Mouse (Mus musculus): Measurements from ENCODE around the gene Sct. TPM values are rescaled to one million over a fixed set of nuclear protein-coding genes. Genes with fewer than 3 reads are reported as not detected.
"Not testable (repeated sequence)": the region's sequence is repeated elsewhere in the genome, so short reads cannot be mapped to it uniquely, and the experiment has no call there.

The Sct gene
- total RNA-seq, 2 experiments from 2014 or later, result 0.76 TPM; not detected in 1

DNA sequence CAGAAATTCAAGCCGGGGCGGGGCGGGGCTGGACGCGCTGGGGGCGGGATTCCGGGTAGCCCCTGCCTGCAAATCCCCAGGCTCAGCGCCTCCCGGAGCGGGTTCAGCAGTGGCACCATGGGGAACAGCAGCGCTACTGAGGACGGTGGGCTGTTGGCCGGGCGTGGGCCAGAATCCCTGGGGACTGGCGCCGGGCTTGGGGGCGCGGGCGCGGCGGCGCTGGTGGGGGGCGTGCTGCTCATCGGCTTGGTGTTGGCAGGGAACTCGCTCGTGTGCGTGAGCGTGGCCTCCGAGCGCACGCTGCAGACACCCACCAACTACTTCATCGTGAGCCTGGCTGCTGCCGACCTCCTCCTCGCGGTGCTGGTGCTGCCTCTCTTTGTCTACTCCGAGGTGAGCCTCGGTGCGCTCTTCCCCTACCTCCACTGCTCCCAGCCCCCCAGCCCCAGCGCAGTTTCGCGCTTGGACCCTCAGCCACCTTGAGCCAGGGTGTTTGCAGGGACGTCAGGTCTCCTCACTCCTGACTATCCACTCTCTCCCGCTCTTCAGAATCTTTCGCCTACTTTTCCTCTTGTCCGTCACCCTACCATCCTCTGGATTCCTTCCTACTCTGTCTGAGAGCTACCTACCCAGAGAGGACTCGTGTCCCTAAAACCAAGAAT, 13.1 kb upstream of the Sct start, which contains the start of gene Drd4:
Gene Drd4 (plus strand): TSS at position 86 of the 662 bp plus-strand sequence.
- peak; percentile 21 to 47 for DNase-seq (ENCODE audit: low spot score in 2 of 2)

DNA sequence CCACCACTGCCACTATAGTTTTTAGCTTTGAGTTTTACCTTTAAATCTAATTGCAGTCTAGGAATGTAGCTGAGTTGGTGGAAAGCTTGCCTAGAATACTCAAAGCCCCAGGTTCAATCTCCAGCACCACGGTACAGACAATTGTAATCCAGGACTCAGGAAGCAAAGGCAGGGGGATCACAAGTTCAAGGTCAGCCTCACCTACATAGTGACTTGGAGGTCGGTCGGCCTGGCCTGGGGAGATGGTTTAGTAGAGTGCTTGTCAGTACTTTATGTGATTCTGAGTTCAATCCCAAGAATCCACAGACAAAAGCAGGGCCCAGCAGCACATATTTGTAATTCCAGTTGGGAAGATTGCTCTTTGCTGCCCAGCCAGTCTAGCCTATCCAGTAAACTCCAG, 9.1 kb upstream of the Sct start:
- no peak for DNase-seq (ENCODE audit: low spot score in 2 of 2)

DNA sequence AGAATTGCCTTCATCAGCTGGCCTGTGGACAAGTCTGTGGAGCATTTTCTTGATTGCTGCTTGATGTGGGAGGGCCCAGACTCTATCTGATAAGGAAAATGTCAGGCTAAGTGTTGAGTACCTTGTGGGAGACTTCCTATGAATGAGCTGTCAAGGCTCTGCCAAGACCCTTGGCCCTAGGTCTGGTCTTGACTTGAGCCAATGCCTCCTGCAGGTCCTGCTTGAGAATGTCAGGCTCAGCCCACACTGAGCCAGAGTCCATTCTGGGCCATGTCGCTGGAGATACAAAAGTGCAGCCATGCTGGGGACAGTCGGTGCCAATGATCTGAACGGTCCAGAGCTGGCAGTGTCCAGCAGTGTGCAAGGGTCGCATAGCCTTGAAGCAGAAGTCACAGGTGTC, 3.8 kb upstream of the Sct start:
- DNase-seq (ENCODE audit: low spot score in 2 of 2), result no peak

DNA sequence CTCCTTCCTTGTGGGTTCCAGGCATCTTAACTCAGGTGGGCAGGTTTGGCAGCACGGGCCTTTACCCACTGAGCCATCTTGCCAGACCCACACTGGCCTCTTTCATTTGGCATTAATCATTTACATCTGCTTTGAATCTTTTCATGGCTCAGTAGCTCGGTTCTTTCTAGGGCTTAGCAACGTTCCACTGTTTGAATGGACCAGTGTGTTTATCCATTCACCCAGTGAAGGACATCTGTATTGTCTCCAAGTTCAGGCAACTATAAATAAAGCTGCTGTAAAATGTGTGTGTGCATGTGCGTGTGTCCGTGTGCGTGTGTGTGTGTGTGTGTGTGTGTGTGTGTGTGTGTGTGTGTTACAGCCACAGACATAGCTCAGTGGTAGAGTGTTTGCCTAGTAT, 2.5 kb upstream of the Sct start:
- no peak for DNase-seq (ENCODE audit: low spot score in 2 of 2)

DNA sequence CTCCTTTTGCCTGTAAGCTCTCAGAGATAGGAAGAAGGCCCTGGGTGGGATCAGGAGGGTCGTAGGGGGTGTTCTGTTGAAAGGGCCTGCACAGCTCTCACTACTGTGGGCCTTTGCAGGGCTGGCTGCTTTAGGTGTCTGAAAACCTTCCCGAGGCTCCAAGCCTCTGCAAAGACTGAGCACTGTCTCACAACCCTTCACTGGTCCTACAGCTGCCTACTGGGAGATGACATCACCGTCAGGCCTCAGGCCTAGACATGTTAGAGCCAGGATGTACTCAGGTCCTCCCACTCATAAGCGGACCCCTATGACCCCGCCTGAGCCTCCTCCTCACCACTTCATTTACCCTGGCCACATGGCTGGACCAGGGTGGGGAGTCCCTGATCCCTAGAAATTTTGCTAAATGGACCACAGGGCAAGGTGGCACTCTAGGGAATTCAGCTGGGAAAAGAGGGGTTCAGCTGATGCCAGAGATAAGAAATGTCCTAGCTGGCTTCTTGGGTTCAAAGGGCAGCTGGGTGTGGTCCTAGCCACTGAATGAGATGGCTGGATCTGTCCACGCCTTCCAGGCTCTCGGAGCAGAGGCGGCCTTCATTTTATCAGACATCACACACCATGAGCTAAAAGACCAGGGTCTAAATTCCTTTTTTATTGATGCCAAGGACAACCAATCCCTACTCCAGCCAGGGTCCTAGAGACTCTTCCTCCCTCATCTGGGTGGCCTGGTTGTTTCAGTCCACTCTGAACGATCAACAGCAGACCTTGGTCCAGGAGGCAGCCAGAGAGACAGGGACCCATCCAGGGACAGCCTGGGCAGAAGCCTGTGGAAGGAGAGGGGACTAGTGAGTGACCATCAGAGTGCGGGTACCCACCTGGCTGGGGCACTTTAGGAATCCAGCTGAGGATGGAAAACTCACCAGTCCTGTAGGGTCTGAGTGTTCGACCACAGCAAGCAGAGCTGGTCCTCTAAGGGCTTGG, 943 bp downstream of the Sct start:
- DNase-seq (ENCODE audit: low spot score in 2 of 2), result no peak

DNA sequence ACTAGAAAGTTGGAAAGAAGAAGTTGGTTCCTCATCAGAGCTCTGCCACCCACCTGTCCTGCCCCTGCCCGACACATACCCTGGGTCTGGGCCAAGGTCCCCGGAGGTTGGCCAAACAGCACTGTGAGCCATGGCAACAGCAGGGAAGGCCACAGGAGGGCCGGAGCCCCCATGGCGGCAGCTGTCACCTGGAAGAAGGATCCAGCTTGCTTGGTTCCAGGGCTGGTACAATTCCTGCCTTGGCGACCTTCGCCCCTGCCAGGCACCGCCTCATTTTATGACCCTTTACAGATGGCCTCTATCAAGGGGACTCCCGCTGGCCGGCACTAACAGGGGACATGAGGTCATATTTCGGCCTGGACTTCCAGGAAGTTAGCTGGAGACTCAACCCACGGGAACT, 2.4 kb downstream of the Sct start, which contains the start of gene Cdhr5:
Gene Cdhr5 (minus strand): TSS at position 241 of the 400 bp plus-strand sequence.
- DNase-seq (ENCODE audit: low spot score in 2 of 2), result no peak

DNA sequence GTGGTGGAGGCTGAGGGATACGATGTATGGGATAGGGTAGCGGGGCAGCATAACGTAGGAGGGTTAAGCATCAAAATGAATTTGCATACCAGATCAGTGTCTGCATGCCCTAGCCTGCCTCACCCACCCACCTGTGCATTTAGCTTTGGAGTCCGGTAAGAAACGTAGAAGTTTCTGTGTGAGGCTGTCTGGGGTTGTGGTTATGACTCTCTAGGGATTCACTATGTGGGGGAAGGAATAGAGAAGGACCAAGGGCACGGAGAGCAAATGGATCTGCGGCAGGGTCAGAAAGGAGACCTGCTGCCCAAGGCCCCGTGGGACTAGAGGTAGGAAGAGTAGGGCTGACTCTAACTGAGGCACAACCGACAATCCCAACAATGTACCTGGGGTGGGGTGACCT, 3.6 kb downstream of the Sct start:
- no peak for DNase-seq (ENCODE audit: low spot score in 2 of 2)

DNA sequence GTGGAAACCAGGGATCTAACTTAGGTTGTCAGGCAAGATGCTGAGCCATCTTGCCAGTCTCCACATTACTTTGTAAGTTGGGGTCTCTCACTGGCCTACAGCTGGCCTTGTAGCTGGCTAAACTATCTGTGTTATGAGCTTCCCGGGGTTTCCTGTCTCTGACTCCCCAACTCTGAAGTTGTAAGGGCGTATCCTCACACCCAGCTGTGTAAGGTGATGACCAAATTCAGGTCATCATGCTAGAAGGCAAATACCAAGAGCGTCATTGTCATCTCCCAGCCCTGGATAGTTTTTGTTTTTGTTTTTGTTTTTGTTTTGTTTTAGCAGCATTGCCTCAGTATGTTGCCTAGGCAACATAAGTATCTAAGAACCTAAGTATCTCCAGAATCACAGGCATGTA, 8.3 kb downstream of the Sct start:
- no peak for DNase-seq (ENCODE audit: low spot score in 2 of 2)

DNA sequence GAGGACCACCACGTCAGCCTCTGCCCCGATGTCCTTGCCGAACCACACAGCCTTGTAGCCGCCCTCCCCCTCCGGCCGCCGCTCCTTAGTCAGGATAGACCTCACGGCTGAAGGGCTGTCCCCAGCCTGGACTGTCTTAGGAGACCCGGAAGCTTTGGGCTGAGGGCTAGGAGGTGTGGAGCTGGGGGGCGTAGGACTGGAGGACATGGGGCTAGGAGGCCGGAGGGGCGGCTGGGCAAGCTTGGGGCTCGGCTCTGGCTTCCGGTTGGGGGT, 9.7 kb downstream of the Sct start:
- DNase-seq (ENCODE audit: low spot score in 2 of 2), result no peak

DNA sequence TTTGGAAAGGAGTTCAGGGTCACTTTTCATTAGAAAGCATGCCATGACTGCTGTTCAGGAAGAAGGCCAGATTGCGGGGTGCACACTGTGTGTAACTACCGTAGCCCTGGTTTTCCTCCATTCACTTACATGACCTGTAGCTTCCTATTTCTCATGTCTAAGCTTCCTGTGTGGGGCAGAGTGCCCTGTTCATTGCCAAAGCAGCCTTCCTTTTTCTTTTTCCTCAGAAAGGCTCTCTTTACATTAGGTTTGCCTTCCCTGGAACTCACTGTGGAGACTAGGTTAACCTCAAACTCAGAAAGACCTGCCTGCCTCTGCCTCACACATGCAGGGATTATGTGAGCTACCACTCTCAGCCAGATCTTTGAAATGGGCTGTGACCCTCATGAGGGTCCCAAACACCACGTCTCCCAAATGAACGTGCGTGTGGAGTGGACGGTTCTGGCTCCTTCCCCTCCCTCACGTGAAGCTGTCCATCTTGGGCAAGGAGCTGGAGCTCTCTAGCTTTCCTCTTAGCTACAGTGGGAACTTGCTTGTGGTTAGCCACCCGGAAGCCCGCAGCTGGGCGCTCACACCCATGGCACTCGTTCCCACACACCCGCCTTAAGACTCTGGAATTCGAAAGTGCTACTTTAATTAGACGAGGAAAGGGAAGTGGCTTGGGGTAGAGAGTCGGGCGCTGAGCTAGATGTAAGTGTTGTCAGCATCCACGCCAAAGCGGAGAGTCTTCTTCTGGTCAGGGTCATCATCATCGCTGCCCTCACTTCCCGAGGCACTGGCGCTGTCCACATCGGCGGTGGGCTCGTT, 10.3 kb downstream of the Sct start:
- no peak for DNase-seq (ENCODE audit: low spot score in 2 of 2)

DNA sequence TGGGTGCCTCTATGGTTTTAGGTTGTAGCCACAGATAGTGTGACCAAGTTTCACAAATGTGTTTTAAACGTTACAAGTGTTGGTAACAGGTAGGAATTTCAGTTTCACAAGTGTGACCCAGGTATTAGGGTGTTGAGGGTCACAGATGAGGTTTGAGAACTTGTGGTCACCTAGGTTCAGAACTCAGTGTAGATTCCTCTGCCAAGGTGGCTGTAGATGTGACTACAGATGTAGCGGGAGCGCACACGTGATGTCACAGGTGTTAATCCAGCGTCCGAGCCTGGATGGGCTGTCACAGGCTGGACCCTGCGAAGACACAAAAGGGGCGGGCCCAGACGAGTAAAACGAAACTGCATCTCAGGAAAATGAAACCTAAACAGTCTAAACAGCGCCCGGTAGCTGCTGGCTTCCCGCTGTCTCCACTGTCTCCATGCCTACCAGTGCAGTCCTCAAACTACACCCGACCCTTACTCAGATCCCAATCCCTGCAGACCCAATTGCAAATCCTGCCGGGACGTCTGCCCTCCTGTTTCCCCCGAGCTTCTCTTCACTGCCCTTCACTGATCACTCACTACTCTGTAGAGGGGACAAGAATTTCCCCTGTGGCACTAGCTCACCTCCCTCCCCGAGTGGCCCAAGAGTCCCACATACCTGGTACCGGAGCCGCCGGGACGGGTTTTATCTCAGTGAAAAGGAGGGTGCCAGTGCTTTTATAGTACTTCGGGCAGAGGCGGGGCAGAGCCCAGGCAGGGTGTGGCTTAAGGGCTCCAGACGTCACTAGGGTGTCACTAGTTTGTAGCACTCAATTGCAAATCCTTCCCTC, 13.0 kb downstream of the Sct start, which contains the start of gene Irf7:
Gene Irf7 (minus strand): TSS at position 743 of the 823 bp plus-strand sequence.
- peak in 1 of 2 experiments; percentile 29 for DNase-seq (ENCODE audit: low spot score in 2 of 2)

DNA sequence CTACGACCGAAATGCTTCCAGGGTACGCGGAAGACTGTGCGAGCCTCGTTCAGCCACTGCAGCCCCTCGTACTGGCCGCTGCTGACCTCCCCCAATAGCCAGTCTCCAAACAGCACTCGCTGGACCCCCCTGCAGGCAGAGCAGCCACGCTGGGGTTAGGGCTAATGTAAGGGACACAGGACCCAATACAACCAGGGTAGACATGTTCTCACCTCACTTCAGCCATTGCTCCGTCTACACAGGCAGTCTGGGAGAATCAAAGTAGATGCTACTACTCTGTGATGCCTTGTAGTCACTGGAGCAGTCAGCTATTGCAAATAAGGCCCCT, 13.6 kb downstream of the Sct start:
- DNase-seq (ENCODE audit: low spot score in 2 of 2), result no peak

DNA sequence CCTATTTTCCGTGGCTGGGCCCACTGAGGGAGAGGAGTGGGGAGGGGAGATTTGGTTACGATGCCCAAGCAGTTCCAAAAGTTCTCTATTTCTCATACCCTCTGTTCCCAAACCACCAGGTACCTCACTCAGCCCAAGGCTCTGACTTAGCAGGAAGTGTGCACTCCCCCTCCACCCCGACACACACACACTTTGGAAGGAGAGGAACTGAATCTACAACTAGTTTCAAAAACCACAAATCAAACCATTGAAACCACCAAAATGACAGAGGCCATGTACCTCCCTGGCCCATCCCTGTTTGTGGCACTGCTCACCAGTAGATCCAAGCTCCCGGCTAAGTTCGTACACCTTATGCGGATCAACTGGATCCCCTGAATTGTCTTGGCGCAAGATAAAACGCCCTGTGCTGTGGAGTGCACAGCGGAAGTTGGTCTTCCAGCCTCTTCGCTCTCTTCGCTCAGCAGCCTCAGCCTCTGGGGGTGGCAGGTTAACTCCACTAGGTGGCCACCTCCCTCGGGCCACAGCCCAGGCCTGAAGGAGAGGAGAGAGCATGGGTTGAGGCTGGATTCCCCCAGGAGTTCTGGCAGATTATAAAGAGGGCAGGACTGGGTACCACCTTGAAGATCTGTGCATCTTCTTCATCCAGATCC, 14.0 kb downstream of the Sct start:
- DNase-seq (ENCODE audit: low spot score in 2 of 2), result peak in 1 of 2 experiments; percentile 42

DNA sequence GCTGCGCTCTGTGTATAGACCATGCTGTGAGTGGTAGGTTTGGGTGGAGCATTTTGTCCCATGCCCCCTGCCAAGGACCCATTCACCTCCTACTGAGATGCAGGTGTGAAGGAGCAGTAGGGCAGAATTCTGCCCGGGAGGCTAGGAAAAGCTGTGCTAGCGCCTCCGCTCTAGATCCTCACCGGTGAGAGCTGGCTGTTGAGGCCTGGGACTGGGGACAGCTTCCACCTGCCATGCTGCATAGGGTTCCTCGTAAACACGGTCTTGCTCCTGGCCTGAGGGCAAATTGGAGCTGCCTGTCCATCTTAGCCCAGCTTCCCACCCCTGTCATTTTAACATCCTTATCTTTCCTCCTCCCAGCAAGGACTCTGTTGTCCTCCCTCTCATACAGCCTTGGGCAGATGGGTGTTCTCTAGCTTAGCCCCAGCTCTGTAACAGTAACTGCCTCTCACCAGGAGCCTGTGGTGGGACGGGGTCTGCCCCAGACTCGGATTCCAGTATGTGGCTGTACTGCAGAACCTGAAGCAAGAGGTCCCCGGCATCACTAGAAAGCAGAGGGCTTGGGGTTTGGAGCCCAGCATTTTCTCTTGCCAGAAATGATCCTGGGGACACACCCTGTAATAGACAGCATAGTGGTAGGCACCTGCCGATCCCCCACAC, 14.8 kb downstream of the Sct start:
- no peak for DNase-seq (ENCODE audit: low spot score in 2 of 2)

DNA sequence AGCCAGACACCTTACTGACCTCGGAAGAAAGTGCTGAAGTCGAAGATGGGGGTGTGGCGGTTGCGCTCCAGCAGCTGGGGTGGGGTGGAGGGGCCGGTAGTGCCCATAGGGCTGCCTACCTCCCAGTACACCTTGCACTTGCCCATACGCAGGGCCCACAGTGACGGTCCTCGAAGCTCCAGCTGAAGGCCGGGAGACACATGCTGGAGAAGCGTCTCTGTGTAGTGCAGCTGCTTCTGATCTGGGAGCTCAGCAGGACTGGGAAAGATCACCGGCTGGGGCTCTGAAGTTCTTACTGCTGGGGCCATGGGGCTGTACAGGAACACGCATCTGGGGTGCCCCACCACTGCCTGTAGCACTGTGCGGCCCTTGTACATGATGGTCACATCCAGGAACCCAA, 15.3 kb downstream of the Sct start:
- DNase-seq (ENCODE audit: low spot score in 2 of 2), result no peak

DNA sequence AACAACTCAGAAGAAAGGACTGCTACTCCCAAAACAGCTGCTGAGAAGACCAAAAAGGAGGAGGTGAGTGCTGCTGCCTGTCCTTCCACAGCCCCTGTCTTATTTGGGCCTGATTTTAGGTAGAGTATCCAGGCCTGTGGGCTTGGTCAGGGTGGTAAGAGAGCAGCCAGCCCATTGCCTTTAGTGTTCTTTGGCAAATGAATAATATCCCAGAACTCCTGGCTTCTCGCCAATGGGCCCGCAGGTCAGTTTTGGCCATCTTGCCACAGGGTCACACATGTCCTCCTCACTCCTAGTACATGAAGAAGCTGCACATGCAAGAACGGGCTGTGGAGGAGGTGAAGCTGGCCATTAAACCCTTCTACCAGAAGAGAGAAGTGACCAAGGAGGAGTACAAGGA, 17.5 kb downstream of the Sct start:
- DNase-seq (ENCODE audit: low spot score in 2 of 2), result no peak

DNA sequence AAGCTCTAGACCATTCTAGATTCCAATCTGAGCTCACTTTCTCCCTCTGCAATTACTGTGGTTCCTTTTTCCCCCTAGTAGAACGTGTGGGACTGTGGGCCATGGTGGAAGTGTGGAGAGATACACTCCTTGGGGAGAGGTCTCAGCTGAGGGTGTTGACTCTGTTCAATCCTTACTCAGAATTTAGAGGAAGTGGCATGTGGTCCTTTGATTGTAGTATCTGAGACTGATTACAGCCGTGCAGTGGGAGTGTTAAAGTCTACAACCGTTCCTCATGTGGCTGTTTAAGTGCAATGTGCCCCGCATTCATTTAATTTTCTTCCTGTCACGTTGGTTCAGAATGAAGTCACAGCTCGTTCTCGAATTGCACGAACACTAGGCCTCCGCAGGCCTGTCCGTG, 22.8 kb downstream of the Sct start:
- DNase-seq (ENCODE audit: low spot score in 2 of 2), result no peak

DNA sequence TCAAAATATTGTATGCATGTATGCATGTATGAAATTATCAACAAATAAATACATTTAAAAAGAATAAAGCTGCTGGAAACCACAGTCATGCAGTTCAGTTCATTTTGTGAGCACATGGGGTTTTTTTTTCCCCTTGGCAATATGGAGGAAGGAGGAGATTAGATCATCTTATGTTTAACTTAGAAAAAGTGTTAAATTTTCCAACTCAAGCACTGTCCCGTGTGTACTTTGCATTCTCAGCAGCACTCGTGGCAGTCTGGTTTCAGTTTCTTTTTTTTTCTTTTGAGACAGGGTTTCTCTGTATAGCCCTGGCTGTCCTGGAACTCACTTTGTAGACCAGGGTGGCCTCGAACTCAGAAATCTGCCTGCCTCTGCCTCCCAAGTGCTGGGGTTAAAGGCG, 28.4 kb downstream of the Sct start:
- DNase-seq (ENCODE audit: low spot score in 2 of 2), result not testable (repeated sequence)

DNA sequence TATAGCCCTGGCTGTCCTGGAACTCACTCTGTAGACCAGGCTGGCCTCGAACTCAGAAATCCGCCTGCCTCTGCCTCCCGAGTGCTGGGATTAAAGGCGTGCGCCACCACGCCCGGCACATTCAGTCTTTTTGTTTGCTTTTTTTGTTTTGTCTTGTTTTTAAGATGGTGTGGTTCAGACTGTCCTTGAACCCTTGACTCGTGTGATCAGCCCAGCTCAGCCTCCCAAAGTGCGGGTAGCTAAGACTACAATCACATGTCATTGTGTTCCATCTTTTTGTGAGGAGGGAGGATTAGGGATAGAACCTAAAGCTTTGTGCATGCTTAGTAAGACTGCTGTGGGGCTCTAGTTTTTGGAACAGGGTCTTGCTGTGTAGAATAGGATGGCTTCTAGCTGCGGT, 47.4 kb downstream of the Sct start:
- DNase-seq (ENCODE audit: low spot score in 2 of 2), result no peak

DNA sequence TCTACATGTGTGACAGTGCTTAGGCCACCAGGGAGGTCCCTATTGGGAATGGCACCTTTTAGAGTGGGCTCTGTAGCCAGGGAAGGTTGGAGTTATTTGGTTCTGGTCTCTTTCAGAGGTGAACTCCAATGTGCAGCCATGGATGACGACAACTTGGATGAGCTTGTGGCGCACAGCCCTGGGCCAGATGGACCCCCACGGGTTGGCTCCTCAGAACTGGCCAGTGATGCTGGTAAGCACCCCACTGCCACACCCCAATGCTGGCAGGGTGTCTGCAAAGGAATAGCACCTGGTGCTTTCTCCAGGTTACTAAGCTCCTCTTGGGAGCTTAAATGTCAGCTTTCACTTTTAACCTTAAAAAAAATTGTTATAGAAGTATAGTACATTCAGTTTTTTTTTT, 47.8 kb downstream of the Sct start:
- DNase-seq (ENCODE audit: low spot score in 2 of 2), result no peak
